Mouse (Mus musculus): ENCODE measurements around the gene Epha8.

The Epha8 gene

GRCm38 (mm10) chr4:136956751-136957446 is at the start of gene Epha8:
TSS of gene Epha8 (minus strand) at chr4:136956816.
- peak; percentile 34 for DNase-seq

GRCm38 (mm10) chr4:137001825-137002224 is 45.2 kb upstream of the Epha8 start:
- no peak for DNase-seq

- no peak for DNase-seq
These were observed 44.4 kb upstream of the Epha8 start for GRCm38 (mm10) chr4:137001020-137001419.

GRCm38 (mm10) chr4:136998371-136998770 is 41.8 kb upstream of the Epha8 start:
- no peak for DNase-seq

GRCm38 (mm10) chr4:136997723-136998345 is 41.2 kb upstream of the Epha8 start:
- DNase-seq = no peak

GRCm38 (mm10) chr4:136996933-136997332 is 40.3 kb upstream of the Epha8 start:
- DNase-seq = no peak

GRCm38 (mm10) chr4:136995361-136995760 is 38.7 kb upstream of the Epha8 start:
- peak; percentile 48 for DNase-seq

- no peak for DNase-seq
These were observed 25.5 kb upstream of the Epha8 start for GRCm38 (mm10) chr4:136981993-136982695.

GRCm38 (mm10) chr4:136981347-136981746 is 24.7 kb upstream of the Epha8 start:
- peak; percentile 67 for DNase-seq

GRCm38 (mm10) chr4:136980921-136981320 is 24.3 kb upstream of the Epha8 start:
- DNase-seq = no peak

- no peak for DNase-seq
These were observed 20.6 kb upstream of the Epha8 start for GRCm38 (mm10) chr4:136977244-136977643.

- peak; percentile 46 for DNase-seq
These were observed 14.3 kb upstream of the Epha8 start for GRCm38 (mm10) chr4:136970939-136971338.

GRCm38 (mm10) chr4:136969503-136970276 is 13.1 kb upstream of the Epha8 start:
- DNase-seq = no peak

GRCm38 (mm10) chr4:136969096-136969495 is 12.5 kb upstream of the Epha8 start:
- no peak for DNase-seq

GRCm38 (mm10) chr4:136967511-136967910 is 10.9 kb upstream of the Epha8 start:
- DNase-seq = peak; percentile 21

- DNase-seq = no peak
These were observed 10.1 kb upstream of the Epha8 start for GRCm38 (mm10) chr4:136966493-136967390.

- DNase-seq = no peak
These were observed 8.4 kb upstream of the Epha8 start for GRCm38 (mm10) chr4:136964990-136965421.

- no peak for DNase-seq
These were observed 5.8 kb upstream of the Epha8 start for GRCm38 (mm10) chr4:136962447-136962846.

GRCm38 (mm10) chr4:136961642-136962285 is 5.1 kb upstream of the Epha8 start:
- no peak for DNase-seq

- no peak for DNase-seq
These were observed 4.0 kb upstream of the Epha8 start for GRCm38 (mm10) chr4:136960581-136960980.

- DNase-seq = no peak
These were observed 3.5 kb upstream of the Epha8 start for GRCm38 (mm10) chr4:136960068-136960467.

All from right cerebral cortex, postnatal 14 days (tissue).